Mouse (Mus musculus) intestine, embryonic 14.5 days (tissue): ENCODE data around the gene Psmd4. TPM values are rescaled to one million over a fixed set of nuclear protein-coding genes. Genes with fewer than 3 reads are reported as not detected.
A peak's percentile ranks its signal among the peaks of the same experiment; 100 is the strongest.

Experiments
- ATAC-seq: fragments of 200-750 bp; cut with Nextera tagmentation; replicated peaks from 2 replicates; pipeline ENCODE4 v1.8.0; 2017; ENCODE audit warnings: low read depth, moderate number of reproducible peaks, moderate TSS enrichment, moderate library complexity; ENCODE audit not compliant: low FRiP score, low TSS enrichment
- DNase-seq: peaks from one replicate; pipeline ENCODE4 v3.0.0-alpha.2; 2018; ENCODE audit warnings: low spot score
- H3K27ac ChIP-seq: fragments of 300-500 bp; sonication (generic); 2 replicates; pipeline ENCODE4 v1.5.1; 2014; ENCODE audit warnings: low read depth, mild to moderate bottlenecking, control low read depth
- H3K27me3 ChIP-seq: fragments of 300-500 bp; sonication (generic); replicated peaks from 2 replicates; pipeline ENCODE4 v1.6.1; 2014; ENCODE audit warnings: low read length, control low read depth; ENCODE audit not compliant: control insufficient read depth, insufficient read depth
- H3K36me3 ChIP-seq: fragments of 300-500 bp; sonication (generic); 2 replicates; pipeline ENCODE4 v1.6.1; 2014; ENCODE audit warnings: low read length, control low read depth; ENCODE audit not compliant: control insufficient read depth, insufficient read depth
- H3K4me1 ChIP-seq: fragments of 300-500 bp; sonication (generic); replicated peaks from 2 replicates; pipeline ENCODE4 v1.6.1; 2014; ENCODE audit warnings: low read length, control low read depth, mixed read lengths; ENCODE audit not compliant: control insufficient read depth, insufficient read depth
- H3K4me2 ChIP-seq: fragments of 300-500 bp; sonication (generic); 2 replicates; pipeline ENCODE4 v1.6.1; 2014; ENCODE audit warnings: low read length
- H3K4me3 ChIP-seq: fragments of 300-500 bp; sonication (generic); 2 replicates; pipeline ENCODE4 v1.5.1; 2014; ENCODE audit warnings: low read depth, low read length, control low read depth, mixed read lengths
- H3K9ac ChIP-seq: fragments of 300-500 bp; sonication (generic); 2 replicates; pipeline ENCODE4 v1.6.1; 2014; ENCODE audit warnings: mild to moderate bottlenecking, low read length
- H3K9me3 ChIP-seq: fragments of 300-500 bp; sonication (generic); 2 replicates; pipeline ENCODE4 v1.6.1; 2016; ENCODE audit warnings: low read length, control low read depth; ENCODE audit not compliant: control insufficient read depth
- WGBS: fragments of 180-500 bp; shearing (Covaris S2); extraction: QIAGEN DNeasy Blood & Tissue Kit; methylation state at CpG from one replicate; pipeline ENCODE4 v1.1.7; 2014; 5-methylcytosine and 5-hydroxymethylcytosine counted together
- polyA plus RNA-seq: library from polyadenylated mRNA; unstranded; fragments of >200 nt; fragmentation: Nextera tagmentation; extraction: Ambion mirVana; gene quantifications from 2 replicates; pipeline ENCODE4 v1.2.1, GENCODE M21; 2014

Gene Psmd4
- polyA plus RNA-seq, 1 experiment from 2014 or later: 237 TPM

DNA sequence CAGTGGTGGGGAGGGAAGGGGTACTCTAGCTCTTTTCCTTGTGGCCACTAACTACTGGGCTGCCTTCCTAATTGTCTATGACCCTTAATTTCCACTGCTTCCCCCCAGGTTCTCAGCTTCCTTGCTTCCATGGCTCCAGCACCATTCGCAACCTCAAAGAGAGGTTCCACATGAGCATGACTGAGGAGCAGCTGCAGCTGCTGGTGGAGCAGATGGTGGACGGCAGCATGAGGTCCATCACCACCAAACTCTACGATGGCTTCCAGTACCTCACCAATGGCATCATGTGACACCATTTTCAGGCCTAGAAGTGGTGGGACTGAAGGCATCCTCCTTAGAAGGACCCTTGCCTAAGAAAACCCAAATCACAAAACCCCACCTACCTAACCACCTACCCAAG lies 36.8 kb downstream of the Psmd4 start:
- Histone ChIP-seq H3K4me2 (no peak overlapping the region), H3K4me1 (no peaks in the 10 kb centered on the region), H3K9me3 (no peaks in the 10 kb centered on the region), H3K4me3 (no peak overlapping the region), H3K27me3 (no peaks in the 10 kb centered on the region), H3K36me3 (peaks cover 94% of the 10 kb centered on the region), H3K9ac (no peak overlapping the region), H3K27ac (no peak overlapping the region)
- no peak for DNase-seq
- ATAC-seq: no peak
- 87% methylated on average over 3 of the region's 3 CpGs for WGBS

DNA sequence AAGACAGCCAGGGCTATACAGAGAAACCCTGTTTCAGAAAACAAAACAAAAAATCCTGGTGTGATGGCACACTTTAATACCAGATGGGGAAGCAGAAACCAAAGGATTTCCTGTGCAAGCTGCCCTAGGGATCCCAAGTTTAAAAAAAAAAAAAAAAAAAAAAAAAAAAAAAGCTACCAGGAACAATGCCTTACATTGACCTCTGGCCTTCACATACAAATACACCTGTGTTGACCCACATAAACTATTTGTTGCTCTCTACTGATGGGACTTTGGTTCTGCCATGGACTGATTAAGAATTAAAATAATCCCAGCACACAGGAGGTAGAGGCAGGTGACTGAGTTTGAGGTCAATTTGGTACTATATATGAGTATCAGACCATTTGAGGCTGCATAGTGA lies 39.1 kb downstream of the Psmd4 start:
- Histone ChIP-seq H3K36me3 (peaks cover 92% of the 10 kb centered on the region), H3K4me2 (no peak overlapping the region), H3K9me3 (no peaks in the 10 kb centered on the region), H3K27me3 (no peaks in the 10 kb centered on the region), H3K27ac (no peak overlapping the region), H3K4me3 (no peak overlapping the region), H3K4me1 (no peaks in the 10 kb centered on the region), H3K9ac (no peak overlapping the region)
- ATAC-seq: no peak
- DNase-seq: no peak

DNA sequence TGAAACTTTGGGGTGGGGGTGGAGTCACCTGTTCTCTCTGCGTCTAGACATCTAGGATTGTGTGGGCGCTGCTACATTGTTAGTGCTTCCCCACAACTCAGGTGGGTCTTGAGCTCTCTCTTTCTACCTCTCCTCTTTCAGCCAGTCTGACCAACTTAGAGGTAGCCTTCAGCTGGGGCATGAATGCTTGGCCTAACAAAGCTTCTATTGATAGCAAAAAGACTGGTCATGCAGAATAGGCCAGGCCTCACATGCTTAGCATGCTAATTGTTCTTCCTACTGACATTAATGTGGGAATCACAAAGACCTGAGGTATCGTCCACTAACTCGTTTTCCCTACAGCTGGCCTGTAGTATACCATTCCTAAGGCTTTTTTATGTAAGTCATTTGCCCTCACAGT lies 39.8 kb downstream of the Psmd4 start:
- ATAC-seq (no peak), DNase-seq (no peak)
- peaks cover 92% of the 10 kb centered on the region for H3K36me3 ChIP-seq
- 89% methylated on average over 4 of the region's 4 CpGs for WGBS
- H3K27me3 ChIP-seq: no peaks in the 10 kb centered on the region
- no peak overlapping the region for H3K27ac ChIP-seq
- no peak overlapping the region for H3K4me2 ChIP-seq
- no peaks in the 10 kb centered on the region for H3K9me3 ChIP-seq
- no peak overlapping the region for H3K9ac ChIP-seq
- H3K4me1 ChIP-seq: no peaks in the 10 kb centered on the region
- no peak overlapping the region for H3K4me3 ChIP-seq

DNA sequence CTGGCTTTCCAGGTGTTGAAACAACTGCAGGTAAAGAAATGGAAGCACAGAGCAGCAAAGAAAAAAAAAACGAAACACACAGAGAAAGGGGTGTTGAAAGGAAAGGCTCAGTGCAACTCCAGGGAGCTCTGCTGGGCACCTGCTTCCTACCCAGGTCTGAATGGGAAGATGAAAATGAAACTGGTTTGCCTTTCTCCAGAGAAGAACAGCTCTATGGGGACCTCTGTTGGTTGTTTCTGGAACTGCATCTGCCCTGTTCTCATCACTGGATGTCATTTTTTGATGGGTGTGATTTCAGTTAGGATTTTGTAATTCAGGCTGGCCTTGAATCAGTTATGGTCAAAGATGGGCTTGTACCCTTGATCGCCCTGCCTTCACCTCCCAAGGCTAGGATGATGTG lies 45.5 kb downstream of the Psmd4 start:
- no peak for ATAC-seq
- H3K36me3 ChIP-seq: peaks cover 94% of the 10 kb centered on the region

DNA sequence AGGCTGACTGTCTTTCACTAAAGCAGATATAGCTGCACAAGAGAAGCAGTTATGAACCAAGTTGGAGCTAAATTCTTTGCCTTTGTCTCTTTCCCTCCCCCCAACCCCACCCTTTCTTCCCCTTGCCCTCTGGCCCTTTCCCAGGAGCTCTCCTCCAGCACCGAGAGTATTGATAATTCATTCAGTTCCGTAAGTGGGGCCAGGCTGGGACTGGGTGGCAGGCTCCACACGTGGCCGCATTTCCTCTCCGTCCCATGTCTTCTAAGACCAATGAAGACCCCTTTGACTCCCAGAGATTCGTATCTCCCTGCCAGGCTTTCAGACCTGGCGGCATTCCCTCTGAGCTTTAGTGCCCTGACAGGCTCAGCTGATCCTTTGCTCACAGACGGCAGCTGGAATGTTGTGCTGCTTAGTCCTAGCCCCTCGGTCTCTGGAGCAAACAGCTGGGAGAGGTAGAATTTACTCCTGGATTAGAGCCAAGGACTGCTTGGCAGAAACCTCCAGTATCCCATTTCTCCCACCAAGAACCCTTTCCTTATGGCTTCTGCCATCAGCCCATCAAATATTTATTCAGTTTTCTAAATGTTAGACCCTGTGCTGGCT lies 53.2 kb downstream of the Psmd4 start:
- no peaks in the 10 kb centered on the region for H3K27me3 ChIP-seq
- H3K36me3 ChIP-seq: peaks cover 40% of the 10 kb centered on the region
- ATAC-seq (no peak; the same call in 1 of the 2 replicates), DNase-seq (no peak)
- H3K4me1 ChIP-seq: peaks cover 23% of the 10 kb centered on the region
- H3K27ac ChIP-seq: peak overlapping the region; percentile 43; the same call in 1 of the 2 replicates
- H3K4me3 ChIP-seq: no peak overlapping the region
- no peaks in the 10 kb centered on the region for H3K9me3 ChIP-seq
- 29% methylated on average over 9 of the region's 9 CpGs for WGBS
- H3K9ac ChIP-seq: no peak overlapping the region
- H3K4me2 ChIP-seq: no peak overlapping the region; the same call in 1 of the 2 replicates

More for the DNA sequence above, 45.5 kb downstream of the Psmd4 start:
- Histone ChIP-seq H3K27ac (no peak overlapping the region), H3K4me1 (no peaks in the 10 kb centered on the region), H3K9ac (no peak overlapping the region), H3K4me3 (no peak overlapping the region), H3K9me3 (no peaks in the 10 kb centered on the region), H3K4me2 (no peak overlapping the region), H3K27me3 (no peaks in the 10 kb centered on the region)
- DNase-seq: peak; percentile 97
- 38% methylated on average over 2 of the region's 2 CpGs for WGBS

DNA sequence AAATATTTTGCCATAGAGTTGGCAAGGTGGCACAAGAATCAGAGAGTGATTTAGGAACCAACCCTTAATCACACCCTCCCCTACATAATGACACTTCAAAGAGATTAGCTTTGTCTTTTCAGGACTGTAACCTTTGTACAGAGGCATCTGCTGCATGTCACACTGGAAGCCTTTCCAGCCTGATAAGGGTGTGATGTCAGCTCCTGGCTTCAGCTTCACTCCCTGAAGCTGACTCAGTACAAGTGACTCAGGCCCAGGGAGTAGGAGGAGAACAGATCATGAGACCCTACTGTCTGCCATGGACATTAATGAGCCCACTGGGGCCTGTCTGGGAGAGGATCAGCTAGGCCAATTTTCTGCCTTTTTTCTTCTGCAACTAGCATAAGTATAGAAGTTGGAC lies 54.8 kb downstream of the Psmd4 start:
- Histone ChIP-seq H3K4me3 (no peak overlapping the region), H3K9ac (no peak overlapping the region), H3K4me2 (no peak overlapping the region), H3K27ac (no peak overlapping the region), H3K36me3 (peaks cover 40% of the 10 kb centered on the region), H3K4me1 (peaks cover 23% of the 10 kb centered on the region), H3K27me3 (no peaks in the 10 kb centered on the region), H3K9me3 (no peaks in the 10 kb centered on the region)
- ATAC-seq (0 out of 2 replicates have a peak, but pooled peaks have one; percentile 41), DNase-seq (no peak)

DNA sequence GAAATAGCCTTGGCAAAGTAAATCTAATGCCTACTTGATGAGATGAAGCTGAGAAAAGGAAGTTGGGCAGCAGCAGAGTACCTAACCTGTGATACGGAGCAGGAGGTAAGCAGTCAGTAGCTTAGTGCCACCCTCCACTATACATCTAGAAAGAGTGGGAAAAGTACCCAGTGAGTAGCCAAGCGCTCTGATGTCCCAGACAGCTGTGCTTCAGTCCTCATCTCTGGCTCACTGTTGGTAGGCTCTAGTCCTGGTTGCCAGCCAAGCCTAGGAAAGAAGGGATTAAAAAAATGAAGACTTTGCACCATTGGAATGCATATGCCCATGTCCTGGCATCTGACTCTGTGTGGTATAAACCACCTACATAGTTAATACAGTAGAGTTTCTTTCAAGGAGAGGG lies 56.9 kb downstream of the Psmd4 start:
- no peaks in the 10 kb centered on the region for H3K27me3 ChIP-seq
- no peak overlapping the region for H3K4me2 ChIP-seq
- no peaks in the 10 kb centered on the region for H3K9me3 ChIP-seq
- H3K4me3 ChIP-seq: no peak overlapping the region
- peaks cover 46% of the 10 kb centered on the region for H3K36me3 ChIP-seq
- no peak overlapping the region for H3K27ac ChIP-seq
- DNase-seq (no peak), ATAC-seq (no peak)
- no peak overlapping the region for H3K9ac ChIP-seq
- peaks cover 23% of the 10 kb centered on the region for H3K4me1 ChIP-seq
- 97% methylated on average over 2 of the region's 2 CpGs for WGBS

DNA sequence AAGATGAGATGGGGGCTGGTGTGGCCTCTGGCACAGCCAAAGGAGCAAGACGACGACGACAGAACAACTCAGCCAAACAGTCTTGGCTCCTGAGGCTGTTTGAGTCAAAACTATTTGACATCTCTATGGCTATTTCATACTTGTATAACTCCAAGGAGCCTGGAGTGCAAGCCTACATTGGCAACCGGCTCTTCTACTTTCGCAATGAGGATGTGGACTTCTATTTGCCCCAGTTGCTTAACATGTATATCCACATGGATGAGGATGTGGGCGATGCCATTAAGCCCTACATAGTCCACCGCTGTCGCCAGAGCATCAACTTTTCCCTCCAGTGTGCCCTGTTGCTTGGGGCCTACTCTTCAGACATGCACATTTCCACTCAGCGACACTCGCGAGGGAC lies 58.1 kb downstream of the Psmd4 start:
- peaks cover 46% of the 10 kb centered on the region for H3K36me3 ChIP-seq
- no peak overlapping the region for H3K9ac ChIP-seq
- H3K27ac ChIP-seq: no peak overlapping the region
- no peak overlapping the region for H3K4me2 ChIP-seq
- DNase-seq (no peak), ATAC-seq (no peak)
- H3K9me3 ChIP-seq: no peaks in the 10 kb centered on the region
- WGBS: 91% methylated on average over 11 of the region's 11 CpGs
- H3K4me1 ChIP-seq: peaks cover 17% of the 10 kb centered on the region
- no peak overlapping the region for H3K4me3 ChIP-seq
- H3K27me3 ChIP-seq: no peaks in the 10 kb centered on the region
